Mouse (Mus musculus): ENCODE data around the gene Imp3. TPM values are rescaled to one million over a fixed set of nuclear protein-coding genes. Genes with fewer than 3 reads are reported as not detected.
A peak's percentile ranks its signal among the peaks of the same experiment; 100 is the strongest.

Gene Imp3
- total and polyA plus RNA-seq, 3 experiments: 154 to 160 TPM; not detected in 1

DNA sequence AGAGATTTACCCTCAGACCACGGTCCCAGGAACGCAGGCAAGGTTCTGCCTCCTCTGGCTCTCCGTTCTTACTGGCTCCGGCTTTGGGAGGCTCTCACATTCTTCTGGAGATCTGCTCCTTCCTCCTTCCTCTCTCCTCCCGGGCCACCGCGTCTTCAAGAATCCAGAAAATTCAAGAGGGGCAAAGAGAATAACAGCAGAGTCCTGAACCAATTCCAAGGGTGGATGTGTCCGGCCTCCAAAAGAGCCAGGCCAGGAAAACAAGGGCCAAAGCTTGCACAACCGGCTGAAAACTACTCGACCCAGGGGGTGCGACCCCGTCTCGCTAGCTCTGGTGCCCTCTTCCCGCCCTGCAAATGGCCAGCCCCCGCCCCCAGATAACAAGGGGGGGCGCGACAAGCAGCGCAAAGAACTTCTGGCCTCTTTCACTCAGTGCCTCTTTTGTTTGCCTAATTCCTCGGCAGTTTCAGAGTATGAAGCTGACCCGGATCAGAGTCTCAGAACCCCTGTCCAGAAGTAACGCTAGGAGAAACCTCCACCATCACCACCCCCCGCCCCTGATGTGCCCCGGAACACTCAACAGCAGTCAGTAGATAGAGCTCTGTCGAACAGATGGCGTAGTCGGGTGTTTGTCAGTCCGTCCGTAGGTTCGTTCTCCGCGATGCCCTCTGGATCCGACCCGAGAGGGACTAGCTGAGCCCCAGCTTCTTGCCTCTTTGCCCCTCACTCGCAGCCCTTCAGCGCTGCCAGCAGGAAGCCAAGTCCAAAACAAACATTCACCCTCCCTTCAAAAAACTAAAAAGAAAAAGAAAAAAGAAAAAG, 9.9 kb upstream of the Imp3 start:
- Histone ChIP-seq H3K4me1 (ENCODE audit: control insufficient read depth in 1 of 2, insufficient read depth in 2 of 2, low read length in 2 of 2) (peaks cover 5 to 30% of the 10 kb centered on the region in 2 experiments; a peak in 3 of 4 replicates), H3K4me3 (ENCODE audit: control insufficient read depth in 1 of 2, insufficient read depth in 1 of 2, low read depth in 2 of 2, low read length in 2 of 2) (peak overlapping the region; percentile 78 to 92), H3K9ac (ENCODE audit: control insufficient read depth, low read depth, low read length, poor library complexity, severe bottlenecking) (peak overlapping the region; percentile 88), H3K79me2 (ENCODE audit: control insufficient read depth, insufficient read depth, low read length, poor library complexity) (no peaks in the 10 kb centered on the region; the same call in 1 of the 2 replicates), H3K27me3 (ENCODE audit: control insufficient read depth in 1 of 2, insufficient read depth in 2 of 2, low read length in 2 of 2) (no peaks in the 10 kb centered on the region), H3K36me3 (ENCODE audit: control insufficient read depth in 1 of 2, insufficient read depth in 2 of 2, low read length in 2 of 2) (peaks cover 0 to 9% of the 10 kb centered on the region in 2 experiments; a peak in 2 of 4 replicates), H3K27ac (ENCODE audit: control insufficient read depth, low read depth, low read length) (peak overlapping the region; percentile 38), H3K9me3 (replicated peaks; ENCODE audit: insufficient read depth, low read length) (no peaks in the 10 kb centered on the region)
- TF ChIP-seq ZNF384 (IDR thresholded peaks at IDR 0.05; ENCODE audit: low read depth, low read length) (no peak), CHD1 (IDR thresholded peaks at IDR 0.05; ENCODE audit: low read depth, low read length) (0 out of 2 replicates have a peak, but pooled peaks have one; percentile 27), SIN3A (IDR thresholded peaks at IDR 0.05; ENCODE audit: low read length) (0 out of 2 replicates have a peak, but pooled peaks have one; percentile 56), HCFC1 (IDR thresholded peaks at IDR 0.05; ENCODE audit: low read depth, low read length) (0 out of 2 replicates have a peak, but pooled peaks have one; percentile 8), NRF1 (IDR thresholded peaks at IDR 0.05; ENCODE audit: insufficient read depth, low read depth, low read length, poor library complexity, severe bottlenecking) (no peak), GATA1 (IDR thresholded peaks at IDR 0.05; ENCODE audit: low read depth, low read length) (no peak), GABPA (IDR thresholded peaks at IDR 0.05; ENCODE audit: low read depth, low read length) (no peak)
- DNase-seq (ENCODE audit: low read depth, low spot score): peak; percentile 67

- peak within 1 kb of the TSS; percentile 38 for H3K27ac ChIP-seq (ENCODE audit: control insufficient read depth, low read depth, low read length)
- no peak for TF ChIP-seq CHD2 (IDR thresholded peaks at IDR 0.05; ENCODE audit: low read length)
- peak; percentile 45; the same call in 1 of the 2 replicates for TF ChIP-seq SIN3A (IDR thresholded peaks at IDR 0.05; ENCODE audit: low read length)
- TF ChIP-seq MEF2A (IDR thresholded peaks at IDR 0.05; ENCODE audit: extremely low read depth, insufficient replicate concordance, low read depth, low read length, poor library complexity, severe bottlenecking): no peak
- peak; percentile 45; the same call in 1 of the 2 replicates for TF ChIP-seq ELF1 (IDR thresholded peaks at IDR 0.05; ENCODE audit: low read depth, low read length)
- peak; percentile 63; the same call in 1 of the 2 replicates for TF ChIP-seq E2F4 (IDR thresholded peaks at IDR 0.05; ENCODE audit: borderline replicate concordance, low read depth, low read length)
- peak; percentile 42; the same call in 1 of the 2 replicates for TF ChIP-seq ZMIZ1 (IDR thresholded peaks at IDR 0.05; ENCODE audit: low read depth, low read length)
- TF ChIP-seq MYC (IDR thresholded peaks at IDR 0.05; ENCODE audit: low read depth, low read length): no peak
- TF ChIP-seq UBTF (IDR thresholded peaks at IDR 0.05; ENCODE audit: borderline replicate concordance, insufficient read depth, low read depth, low read length): peak; percentile 91; the same call in 1 of the 2 replicates
- no peak for TF ChIP-seq GABPA (IDR thresholded peaks at IDR 0.05; ENCODE audit: low read depth, low read length)
- no peak for TF ChIP-seq ZKSCAN1 (IDR thresholded peaks at IDR 0.05; ENCODE audit: low read depth, low read length)
- TF ChIP-seq NELFE (IDR thresholded peaks at IDR 0.05; ENCODE audit: low read depth, low read length): peak; percentile 54; the same call in 1 of the 2 replicates
- TF ChIP-seq ETS1 (IDR thresholded peaks at IDR 0.05; ENCODE audit: low read depth, low read length): peak; percentile 27
- no peak for TF ChIP-seq TBP (IDR thresholded peaks at IDR 0.05; ENCODE audit: low read depth, low read length)
- peak in 2 of 3 experiments; percentile 63 to 83; a peak in 5 of 6 replicates for TF ChIP-seq CTCF (IDR thresholded peaks at IDR 0.05 in 2 of 3, conservative IDR thresholded peaks at IDR 0.05 in 1 of 3; ENCODE audit: control insufficient read depth in 1 of 3, insufficient read depth in 1 of 3, low read depth in 2 of 3, low read length in 3 of 3, poor library complexity in 1 of 3, severe bottlenecking in 1 of 3)
- TF ChIP-seq GATA1 (IDR thresholded peaks at IDR 0.05; ENCODE audit: low read depth, low read length): peak; percentile 18; the same call in 1 of the 2 replicates
- TF ChIP-seq HCFC1 (IDR thresholded peaks at IDR 0.05; ENCODE audit: low read depth, low read length): 0 out of 2 replicates have a peak, but pooled peaks have one; percentile 30
- no peak for TF ChIP-seq EP300 (IDR thresholded peaks at IDR 0.05; ENCODE audit: low read depth in 1 of 2, low read length in 2 of 2)
- TF ChIP-seq ZC3H11A (IDR thresholded peaks at IDR 0.05; ENCODE audit: low read depth, low read length): peak; percentile 35
- peak; percentile 49 for TF ChIP-seq SMC3 (IDR thresholded peaks at IDR 0.05; ENCODE audit: low read depth, low read length)
- no peak for TF ChIP-seq USF2 (IDR thresholded peaks at IDR 0.05; ENCODE audit: borderline replicate concordance in 1 of 2, insufficient read depth in 1 of 2, low read depth in 1 of 2, low read length in 2 of 2)
- peak; percentile 67 for TF ChIP-seq MXI1 (IDR thresholded peaks at IDR 0.05; ENCODE audit: low read depth, low read length)
- TF ChIP-seq ZNF384 (IDR thresholded peaks at IDR 0.05; ENCODE audit: low read depth, low read length): no peak
Observed at GRCm38 (mm10) chr9:56928041-56928811, 9.0 kb upstream of the Imp3 start, which contains the start of gene Snx33. Snx33 (minus strand) TSS chr9:56928371.

More at GRCm38 (mm10) chr9:56928041-56928811, 9.0 kb upstream of the Imp3 start, which contains the start of gene Snx33:
- Histone ChIP-seq H3K4me3 (ENCODE audit: control insufficient read depth in 1 of 2, insufficient read depth in 1 of 2, low read depth in 2 of 2, low read length in 2 of 2) (peak within 1 kb of the TSS; percentile 78 to 92), H3K27me3 (ENCODE audit: control insufficient read depth in 1 of 2, insufficient read depth in 2 of 2, low read length in 2 of 2) (no peaks in the 10 kb centered on the region), H3K36me3 (ENCODE audit: control insufficient read depth in 1 of 2, insufficient read depth in 2 of 2, low read length in 2 of 2) (peaks cover 0 to 12% of the 10 kb centered on the region in 2 experiments; a peak in 2 of 4 replicates), H3K9me3 (replicated peaks; ENCODE audit: insufficient read depth, low read length) (no peaks in the 10 kb centered on the region), H3K9ac (ENCODE audit: control insufficient read depth, low read depth, low read length, poor library complexity, severe bottlenecking) (peak within 1 kb of the TSS; percentile 88), H3K4me1 (ENCODE audit: control insufficient read depth in 1 of 2, insufficient read depth in 2 of 2, low read length in 2 of 2) (peaks cover 5 to 30% of the 10 kb centered on the region in 2 experiments; a peak in 3 of 4 replicates), H3K79me2 (ENCODE audit: control insufficient read depth, insufficient read depth, low read length, poor library complexity) (no peaks in the 10 kb centered on the region; the same call in 1 of the 2 replicates)
- DNase-seq (ENCODE audit: low read depth, low spot score): peak; percentile 84
